Mouse (Mus musculus) cerebellum, adult 2 months (tissue): ENCODE measurements around the gene Spata1.

Source experiments
- CTCF ChIP-seq: fragments of 200-500 bp; IDR thresholded peaks from 2 replicates; pipeline ENCODE4 v1.5.1; 2011; ENCODE audit warnings: low read depth, mild to moderate bottlenecking, control low read depth, low read length, moderate library complexity, borderline replicate concordance; ENCODE audit not compliant: insufficient read depth
- POLR2A ChIP-seq: fragments of 200-500 bp; IDR thresholded peaks from 2 replicates; pipeline ENCODE4 v1.6.1; 2011; ENCODE audit warnings: low read length, control low read depth, borderline replicate concordance; ENCODE audit not compliant: insufficient read depth

DNA sequence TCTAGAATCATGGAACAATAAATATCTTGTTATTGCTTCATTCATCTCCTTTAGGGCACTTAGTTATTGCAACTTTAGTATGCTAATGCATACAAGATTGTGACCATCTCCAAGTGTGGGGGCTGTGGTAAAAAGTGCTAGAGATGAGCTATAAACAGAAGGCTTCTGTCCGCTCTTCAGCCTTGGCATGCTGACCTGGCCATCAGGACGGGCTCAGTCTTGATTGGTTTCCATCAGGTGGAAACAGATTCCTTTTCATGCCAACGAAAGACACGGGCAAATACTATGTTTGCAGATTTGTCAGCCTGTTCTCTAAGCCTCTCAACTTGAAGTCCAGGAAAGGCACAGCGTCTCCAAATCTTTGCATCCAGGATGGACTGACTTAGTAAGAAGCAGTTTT is 52.4 kb downstream of the Spata1 start:
- TF ChIP-seq POLR2A (no peak), CTCF (no peak)
